Mouse (Mus musculus) kidney, adult 18-20 months (tissue): ENCODE measurements around the gene Apoh.

Experiments
- DNase-seq: peaks from one replicate; pipeline ENCODE4 v3.0.0; 2021

Gene Apoh

GRCm38 (mm10) chr11:108384920-108385665 is 41.9 kb downstream of the Apoh start:
- no peak for DNase-seq

GRCm38 (mm10) chr11:108385666-108386024 is 42.5 kb downstream of the Apoh start:
- no peak for DNase-seq

- DNase-seq = no peak
Measured at GRCm38 (mm10) chr11:108395061-108395460, 51.9 kb downstream of the Apoh start.

- DNase-seq = no peak
Measured at GRCm38 (mm10) chr11:108396076-108396829, 53.1 kb downstream of the Apoh start.

- no peak for DNase-seq
Measured at GRCm38 (mm10) chr11:108409876-108410644, 66.9 kb downstream of the Apoh start.

GRCm38 (mm10) chr11:108416360-108416759 is 73.2 kb downstream of the Apoh start:
- DNase-seq = no peak

GRCm38 (mm10) chr11:108418540-108418939 is 75.4 kb downstream of the Apoh start:
- DNase-seq = no peak

- DNase-seq = no peak
Measured at GRCm38 (mm10) chr11:108419242-108419641, 76.1 kb downstream of the Apoh start.

- no peak for DNase-seq
Measured at GRCm38 (mm10) chr11:108420751-108421150, 77.6 kb downstream of the Apoh start.

GRCm38 (mm10) chr11:108423221-108423620 is 80.1 kb downstream of the Apoh start:
- no peak for DNase-seq

GRCm38 (mm10) chr11:108424111-108424510 is 81.0 kb downstream of the Apoh start:
- no peak for DNase-seq

- peak; percentile 96 for DNase-seq
Measured at GRCm38 (mm10) chr11:108424889-108425591, 81.9 kb downstream of the Apoh start, which contains the start of gene Cep112. TSS of gene Cep112 (plus strand) at chr11:108425192.

GRCm38 (mm10) chr11:108425592-108425921 is 82.4 kb downstream of the Apoh start:
- no peak for DNase-seq

- no peak for DNase-seq
Measured at GRCm38 (mm10) chr11:108426086-108426485, 82.9 kb downstream of the Apoh start.

GRCm38 (mm10) chr11:108427191-108427590 is 84.0 kb downstream of the Apoh start:
- no peak for DNase-seq

GRCm38 (mm10) chr11:108429076-108429475 is 85.9 kb downstream of the Apoh start:
- no peak for DNase-seq

- no peak for DNase-seq
Measured at GRCm38 (mm10) chr11:108443893-108444563, 100.9 kb downstream of the Apoh start.

- peak; percentile 18 for DNase-seq
Measured at GRCm38 (mm10) chr11:108447148-108447547, 104.0 kb downstream of the Apoh start.

GRCm38 (mm10) chr11:108449811-108450210 is 106.7 kb downstream of the Apoh start:
- DNase-seq = peak; percentile 60

GRCm38 (mm10) chr11:108459599-108459998 is 116.4 kb downstream of the Apoh start:
- DNase-seq = no peak
